Mouse (Mus musculus): ENCODE data around the gene Zic4.

GRCm38 (mm10) chr9:91352786-91353185, 9.4 kb upstream of the Zic4 start:
- no peak for TF ChIP-seq CTCF (IDR thresholded peaks at IDR 0.05; ENCODE audit: insufficient read depth, low read depth, low read length)
- no peak for TF ChIP-seq POLR2A (IDR thresholded peaks at IDR 0.05; ENCODE audit: insufficient read depth, low read depth, low read length)

Data from olfactory bulb, adult 2 months (tissue).